ENCODE assay signal across 8 mouse cellular contexts in genomic region chr4:152332952-152333351, GRCm38 (mm10). TPM values are rescaled to one million over a fixed set of nuclear protein-coding genes. Genes with fewer than 3 reads are reported as not detected.
DNase-seq lines count a peak whose midpoint lies in the region; ATAC-seq and TF ChIP-seq lines count a peak whose summit lies in the region.

No protein-coding gene starts in this region.

- no peak for TF ChIP-seq EP300 in MEL (IDR thresholded peaks at IDR 0.05; ENCODE audit: low read depth in 1 of 2, low read length in 2 of 2)
- TF ChIP-seq EP300 in lung, postnatal 0 days (IDR thresholded peaks at IDR 0.05) = no peak

- peaks cover 12 to 14% of the 10 kb centered on the region in 2 experiments for H3K36me3 ChIP-seq in MEL (ENCODE audit: control insufficient read depth in 1 of 2, insufficient read depth in 2 of 2, low read length in 2 of 2)
- H3K36me3 ChIP-seq in heart, embryonic 13.5 days = peaks cover 81% of the 10 kb centered on the region
- peaks cover 51% of the 10 kb centered on the region for H3K36me3 ChIP-seq in kidney, postnatal 0 days (ENCODE audit: insufficient read depth, low read length)
- peaks cover 11% of the 10 kb centered on the region for H3K36me3 ChIP-seq in lung, postnatal 0 days (ENCODE audit: insufficient read depth, low read length)

- H3K27me3 ChIP-seq in MEL (ENCODE audit: control insufficient read depth in 1 of 2, insufficient read depth in 2 of 2, low read length in 2 of 2) = no peaks in the 10 kb centered on the region
- H3K27me3 ChIP-seq in heart, embryonic 13.5 days (replicated peaks) = peaks cover 22% of the 10 kb centered on the region
- no peaks in the 10 kb centered on the region for H3K27me3 ChIP-seq in kidney, postnatal 0 days (ENCODE audit: insufficient read depth, low read length)
- 0 out of 2 replicates have a peak, but pooled peaks cover 6% of the 10 kb centered on the region for H3K27me3 ChIP-seq in lung, postnatal 0 days (replicated peaks; ENCODE audit: insufficient read depth, low read length)

- H3K4me2 ChIP-seq in heart, embryonic 13.5 days = no peak overlapping the region
- H3K4me2 ChIP-seq in kidney, postnatal 0 days (ENCODE audit: low read length) = no peak overlapping the region
- H3K4me2 ChIP-seq in lung, postnatal 0 days (replicated peaks; ENCODE audit: low read depth, low read length) = no peak overlapping the region

- TF ChIP-seq POLR2A in MEL (IDR thresholded peaks at IDR 0.05; ENCODE audit: control insufficient read depth in 1 of 2, insufficient read depth in 1 of 2, low read depth in 1 of 2, low read length in 2 of 2, poor library complexity in 1 of 2) = 0 out of 4 replicates have a peak, but pooled peaks of 1 of the 2 experiments have one; percentile 34

- peak; percentile 61; the same call in 1 of the 2 replicates for ATAC-seq in heart, embryonic 13.5 days (ENCODE audit: extremely low read depth, insufficient number of reproducible peaks, low FRiP score, low TSS enrichment)
- ATAC-seq in kidney, postnatal 0 days (replicated peaks; ENCODE audit: low FRiP score, low read depth) = 0 out of 2 replicates have a peak, but pooled peaks have one; percentile 30
- ATAC-seq in lung, postnatal 0 days = peak; percentile 74

- H3K4me3 ChIP-seq in MEL (ENCODE audit: control insufficient read depth in 1 of 2, insufficient read depth in 1 of 2, low read depth in 2 of 2, low read length in 2 of 2) = no peak overlapping the region
- H3K4me3 ChIP-seq in heart, embryonic 13.5 days = no peak overlapping the region
- H3K4me3 ChIP-seq in kidney, postnatal 0 days (replicated peaks; ENCODE audit: low read depth, low read length) = no peak overlapping the region
- H3K4me3 ChIP-seq in lung, postnatal 0 days (ENCODE audit: low read depth, low read length) = no peak overlapping the region

- peak; percentile 85 to 100 (median 95) for TF ChIP-seq CTCF in MEL (IDR thresholded peaks at IDR 0.05 in 2 of 3, conservative IDR thresholded peaks at IDR 0.05 in 1 of 3; ENCODE audit: control insufficient read depth in 1 of 3, insufficient read depth in 1 of 3, low read depth in 2 of 3, low read length in 3 of 3, poor library complexity in 1 of 3, severe bottlenecking in 1 of 3)
- peak; percentile 98 for TF ChIP-seq CTCF in kidney, postnatal 0 days (IDR thresholded peaks at IDR 0.05; ENCODE audit: low read depth)
- peak; percentile 98 for TF ChIP-seq CTCF in lung, postnatal 0 days (IDR thresholded peaks at IDR 0.05)

- peaks cover 0 to 8% of the 10 kb centered on the region in 2 experiments; a peak in 2 of 4 replicates for H3K4me1 ChIP-seq in MEL (ENCODE audit: control insufficient read depth in 1 of 2, insufficient read depth in 2 of 2, low read length in 2 of 2)
- H3K4me1 ChIP-seq in heart, embryonic 13.5 days = no peaks in the 10 kb centered on the region; the same call in 1 of the 2 replicates
- no peaks in the 10 kb centered on the region for H3K4me1 ChIP-seq in kidney, postnatal 0 days (replicated peaks; ENCODE audit: insufficient read depth, low read length)
- H3K4me1 ChIP-seq in lung, postnatal 0 days (ENCODE audit: insufficient read depth, low read depth, low read length) = no peaks in the 10 kb centered on the region

- H3K27ac ChIP-seq in MEL (ENCODE audit: control insufficient read depth, low read depth, low read length) = no peak overlapping the region
- no peak overlapping the region for H3K27ac ChIP-seq in heart, embryonic 13.5 days (replicated peaks)
- no peak overlapping the region for H3K27ac ChIP-seq in kidney, postnatal 0 days
- H3K27ac ChIP-seq in lung, postnatal 0 days (ENCODE audit: low read length) = no peak overlapping the region

- 30% methylated on average over 2 of the region's 2 CpGs for WGBS in heart, embryonic 13.5 days
- 35% methylated on average over 2 of the region's 2 CpGs for WGBS in kidney, postnatal 0 days
- 19% methylated on average over 2 of the region's 2 CpGs for WGBS in lung, postnatal 0 days

- peaks cover 25% of the 10 kb centered on the region for H3K79me2 ChIP-seq in MEL (ENCODE audit: control insufficient read depth, insufficient read depth, low read length, poor library complexity)

- no peaks in the 10 kb centered on the region for H3K9me3 ChIP-seq in MEL (replicated peaks; ENCODE audit: insufficient read depth, low read length)
- no peaks in the 10 kb centered on the region for H3K9me3 ChIP-seq in heart, embryonic 13.5 days
- no peaks in the 10 kb centered on the region for H3K9me3 ChIP-seq in kidney, postnatal 0 days (replicated peaks; ENCODE audit: low read length)
- H3K9me3 ChIP-seq in lung, postnatal 0 days (ENCODE audit: low read length) = no peaks in the 10 kb centered on the region

- no peak overlapping the region for H3K9ac ChIP-seq in MEL (ENCODE audit: control insufficient read depth, low read depth, low read length, poor library complexity, severe bottlenecking)
- no peak overlapping the region for H3K9ac ChIP-seq in heart, embryonic 13.5 days
- H3K9ac ChIP-seq in kidney, postnatal 0 days (ENCODE audit: low read depth, low read length) = no peak overlapping the region
- H3K9ac ChIP-seq in lung, postnatal 0 days (replicated peaks; ENCODE audit: low read depth) = no peak overlapping the region

- peak; percentile 9; the same call in 1 of the 2 replicates for TF ChIP-seq RAD21 in MEL (IDR thresholded peaks at IDR 0.05; ENCODE audit: low read depth, low read length)

- peak; percentile 77 for DNase-seq in 416B (ENCODE audit: low read depth)
- DNase-seq in MEL (ENCODE audit: low read depth, low spot score) = peak; percentile 84
- peak; percentile 84 for DNase-seq in embryo, embryonic 11 days
- DNase-seq in kidney, postnatal 0 days (ENCODE audit: low spot score) = peak; percentile 81
- peak; percentile 82 for DNase-seq in lung, postnatal 0 days (ENCODE audit: low spot score)
- DNase-seq in retina, adult 2 months (ENCODE audit: low read depth, low spot score) = peak; percentile 61
- DNase-seq in yolk sac, embryonic 10.5 days (ENCODE audit: low spot score) = peak; percentile 44

TF ChIP-seq in MEL, 35 proteins besides CTCF, POLR2A, EP300 and RAD21 (continues in another document):
- TF ChIP-seq ELF1 (IDR thresholded peaks at IDR 0.05; ENCODE audit: low read depth, low read length) (no peak), SIN3A (IDR thresholded peaks at IDR 0.05; ENCODE audit: low read length) (no peak), UBTF (IDR thresholded peaks at IDR 0.05; ENCODE audit: borderline replicate concordance, insufficient read depth, low read depth, low read length) (no peak), SMC3 (IDR thresholded peaks at IDR 0.05; ENCODE audit: low read depth, low read length) (peak; percentile 56), JUND (IDR thresholded peaks at IDR 0.05; ENCODE audit: low read depth, low read length) (no peak), TAL1 (IDR thresholded peaks at IDR 0.05; ENCODE audit: low read length) (no peak), HCFC1 (IDR thresholded peaks at IDR 0.05; ENCODE audit: low read depth, low read length) (no peak), ZC3H11A (IDR thresholded peaks at IDR 0.05; ENCODE audit: low read depth, low read length) (no peak), CHD2 (IDR thresholded peaks at IDR 0.05; ENCODE audit: low read length) (no peak), ZKSCAN1 (IDR thresholded peaks at IDR 0.05; ENCODE audit: low read depth, low read length) (no peak), RCOR1 (IDR thresholded peaks at IDR 0.05; ENCODE audit: low read depth, low read length) (no peak), USF1 (IDR thresholded peaks at IDR 0.05; ENCODE audit: low read depth, low read length) (no peak)

RNA-seq across cellular contexts. Expression of gene Chd5, which starts 5.5 kb away (rescaled TPM):
- total RNA-seq in MEL (2012; rRNA removed) = 0.15 and 0.39 TPM in 2 replicates
- under 1 TPM in 1 of 2 experiments, not detected in 1; 0.91 TPM for polyA plus RNA-seq in MEL (2012; ENCODE audit: insufficient read depth in 1 of 2, insufficient read length in 2 of 2, low read depth in 1 of 2, low replicate concordance in 2 of 2, missing spikeins in 1 of 2)
- polyA plus RNA-seq in heart, embryonic 13.5 days (2015; fragmentation: Nextera tagmentation; extraction: Ambion mirVana) = 0.09 and 0.29 TPM in 2 replicates
- 0.04 and 0.09 TPM in 2 replicates for polyA plus RNA-seq in kidney, postnatal 0 days (2015; fragmentation: Nextera tagmentation; extraction: Ambion mirVana)
- 0.06 and 0.07 TPM in 2 replicates for polyA plus RNA-seq in lung, postnatal 0 days (2015; fragmentation: Nextera tagmentation; extraction: Ambion mirVana)

RNA-seq across cellular contexts. Expression of gene Rpl22, which starts 7.4 kb away (rescaled TPM):
- 1,745 and 1,792 TPM in 2 replicates for total RNA-seq in MEL (2012; rRNA removed)
- polyA plus RNA-seq in MEL (2012; ENCODE audit: insufficient read depth in 1 of 2, insufficient read length in 2 of 2, low read depth in 1 of 2, low replicate concordance in 2 of 2, missing spikeins in 1 of 2) = 1,000 to 10,000 TPM in 1 of 2 experiments, not detected in 1; 1,885 TPM
- polyA plus RNA-seq in heart, embryonic 13.5 days (2015; fragmentation: Nextera tagmentation; extraction: Ambion mirVana) = 226 and 250 TPM in 2 replicates
- 463 and 527 TPM in 2 replicates for polyA plus RNA-seq in kidney, postnatal 0 days (2015; fragmentation: Nextera tagmentation; extraction: Ambion mirVana)
- 265 and 266 TPM in 2 replicates for polyA plus RNA-seq in lung, postnatal 0 days (2015; fragmentation: Nextera tagmentation; extraction: Ambion mirVana)

RNA-seq across cellular contexts. Expression of gene Rnf207, which starts 14.2 kb away (rescaled TPM):
- total RNA-seq in MEL (2012; rRNA removed) = not detected in 2 replicates
- under 1 TPM in 1 of 2 experiments, not detected in 1; 0.36 TPM for polyA plus RNA-seq in MEL (2012; ENCODE audit: insufficient read depth in 1 of 2, insufficient read length in 2 of 2, low read depth in 1 of 2, low replicate concordance in 2 of 2, missing spikeins in 1 of 2)
- 71.2 and 73.2 TPM in 2 replicates for polyA plus RNA-seq in heart, embryonic 13.5 days (2015; fragmentation: Nextera tagmentation; extraction: Ambion mirVana)
- polyA plus RNA-seq in kidney, postnatal 0 days (2015; fragmentation: Nextera tagmentation; extraction: Ambion mirVana) = 0.45 and 1.1 TPM in 2 replicates
- polyA plus RNA-seq in lung, postnatal 0 days (2015; fragmentation: Nextera tagmentation; extraction: Ambion mirVana) = 0.53 and 0.70 TPM in 2 replicates

RNA-seq across cellular contexts. Expression of gene Icmt, which starts 35.9 kb away (rescaled TPM):
- 30.3 and 30.4 TPM in 2 replicates for total RNA-seq in MEL (2012; rRNA removed)
- polyA plus RNA-seq in MEL (2012; ENCODE audit: insufficient read depth in 1 of 2, insufficient read length in 2 of 2, low read depth in 1 of 2, low replicate concordance in 2 of 2, missing spikeins in 1 of 2) = 10 to 100 TPM in 1 of 2 experiments, not detected in 1; 50.8 TPM
- 16.8 and 19.7 TPM in 2 replicates for polyA plus RNA-seq in heart, embryonic 13.5 days (2015; fragmentation: Nextera tagmentation; extraction: Ambion mirVana)
- polyA plus RNA-seq in kidney, postnatal 0 days (2015; fragmentation: Nextera tagmentation; extraction: Ambion mirVana) = 20.0 and 23.6 TPM in 2 replicates
- polyA plus RNA-seq in lung, postnatal 0 days (2015; fragmentation: Nextera tagmentation; extraction: Ambion mirVana) = 16.9 and 18.9 TPM in 2 replicates

RNA-seq across cellular contexts. Expression of gene Hes3, which starts 41.5 kb away (rescaled TPM):
- total RNA-seq in MEL (2012; rRNA removed) = not detected in 2 replicates
- under 1 TPM in 1 of 2 experiments, not detected in 1; 0.04 TPM for polyA plus RNA-seq in MEL (2012; ENCODE audit: insufficient read depth in 1 of 2, insufficient read length in 2 of 2, low read depth in 1 of 2, low replicate concordance in 2 of 2, missing spikeins in 1 of 2)
- not detected in 2 replicates for polyA plus RNA-seq in heart, embryonic 13.5 days (2015; fragmentation: Nextera tagmentation; extraction: Ambion mirVana)
- polyA plus RNA-seq in kidney, postnatal 0 days (2015; fragmentation: Nextera tagmentation; extraction: Ambion mirVana) = not detected in 2 replicates
- polyA plus RNA-seq in lung, postnatal 0 days (2015; fragmentation: Nextera tagmentation; extraction: Ambion mirVana) = not detected in 2 replicates

Comparison
In these comparisons a context has a peak if more than half of its experiments do, and no peak if none do; other contexts are left out.
1. RNA of gene Rnf207, which starts 14.2 kb away (polyA plus RNA-seq): 71.2 to 73.2 TPM in heart, embryonic 13.5 days; 0.45 to 1.1 TPM in kidney, postnatal 0 days, 0.53 to 0.70 TPM in lung, postnatal 0 days and 0.36 TPM in MEL; every median in the first group is over 10 times any median in the second.
2. Peak in every context shown above with its lines, with median percentiles within 50 percentile points of each other: DNase-seq, CTCF ChIP-seq and ATAC-seq.